ENCODE assay signal across 21 mouse cellular contexts in genomic region chr4:152574266-152574665, GRCm38 (mm10).
DNase-seq lines count a peak whose midpoint lies in the region; ATAC-seq and TF ChIP-seq lines count a peak whose summit lies in the region.
"Had no signal": no experiment of that assay in that cellular context is flagged by ENCODE, and none has a peak within 500 bp of the region (broad histone marks: within the 10 kb centered on the region; RNA-seq: fewer than 3 reads in every experiment).

No protein-coding gene starts in this region.

- DNase-seq in kidney, postnatal 0 days (ENCODE audit: low spot score): no peak
- no peak for DNase-seq in kidney, adult 2 months
- DNase-seq in Patski (ENCODE audit: low read depth, low spot score): no peak
- DNase-seq in B cell, adult 2 months: no peak
- DNase-seq in adrenal gland, postnatal 36 days: no peak
- DNase-seq: adrenal gland, adult 8-10 months; cerebellum, adult 11-12 months; cerebellum, adult 9-10 months; cerebellum, postnatal 25 days; gastrocnemius, postnatal 36 days; heart, adult 11 months; heart, postnatal 10 days; heart, postnatal 4 days had no signal

- no peak overlapping the region for H3K4me2 ChIP-seq in intestine, embryonic 15.5 days (replicated peaks)
- no peak overlapping the region for H3K4me2 ChIP-seq in intestine, postnatal 0 days (replicated peaks; ENCODE audit: low read depth)
- H3K4me2 ChIP-seq in kidney, postnatal 0 days (ENCODE audit: low read length): no peak overlapping the region
- H3K4me2 ChIP-seq: embryonic facial prominence, embryonic 12.5 days; forebrain, embryonic 15.5 days; hindbrain, embryonic 12.5 days had no signal

- H3K4me3 ChIP-seq in intestine, embryonic 15.5 days (replicated peaks): no peak overlapping the region
- H3K4me3 ChIP-seq in intestine, postnatal 0 days (ENCODE audit: low read depth, low read length): no peak overlapping the region
- H3K4me3 ChIP-seq in kidney, postnatal 0 days (replicated peaks; ENCODE audit: low read depth, low read length): no peak overlapping the region
- H3K4me3 ChIP-seq in kidney, adult 2 months (ENCODE audit: insufficient read depth, low read depth, low read length): no peak overlapping the region
- peak overlapping the region; percentile 26; the same call in 1 of the 2 replicates for H3K4me3 ChIP-seq in E14TG2a.4 (replicated peaks; ENCODE audit: low read length)
- H3K4me3 ChIP-seq: embryonic facial prominence, embryonic 12.5 days; forebrain, embryonic 15.5 days; heart, embryonic 10.5 days; hindbrain, embryonic 12.5 days had no signal

- H3K9ac ChIP-seq in intestine, embryonic 15.5 days: no peak overlapping the region
- no peak overlapping the region for H3K9ac ChIP-seq in intestine, postnatal 0 days (ENCODE audit: low read depth, low read length)
- H3K9ac ChIP-seq in kidney, postnatal 0 days (ENCODE audit: low read depth, low read length): no peak overlapping the region
- H3K9ac ChIP-seq: embryonic facial prominence, embryonic 12.5 days; forebrain, embryonic 15.5 days; hindbrain, embryonic 12.5 days had no signal

- POLR2A ChIA-PET in Patski (lab: Charles Lee): no interaction called here

- no peak overlapping the region for H3K27ac ChIP-seq in intestine, embryonic 15.5 days
- H3K27ac ChIP-seq in intestine, postnatal 0 days (ENCODE audit: low read depth, low read length): no peak overlapping the region
- H3K27ac ChIP-seq in kidney, postnatal 0 days: no peak overlapping the region
- H3K27ac ChIP-seq in kidney, adult 2 months (ENCODE audit: insufficient read depth, low read depth, low read length): no peak overlapping the region
- H3K27ac ChIP-seq: embryonic facial prominence, embryonic 12.5 days; forebrain, embryonic 15.5 days; heart, embryonic 10.5 days; hindbrain, embryonic 12.5 days had no signal

- H3K4me1 ChIP-seq in intestine, embryonic 15.5 days (replicated peaks): no peaks in the 10 kb centered on the region
- H3K4me1 ChIP-seq in intestine, postnatal 0 days (replicated peaks; ENCODE audit: control insufficient read depth, insufficient read depth, low read length): no peaks in the 10 kb centered on the region
- no peaks in the 10 kb centered on the region for H3K4me1 ChIP-seq in kidney, postnatal 0 days (replicated peaks; ENCODE audit: insufficient read depth, low read length)
- H3K4me1 ChIP-seq in kidney, adult 2 months (ENCODE audit: control insufficient read depth, insufficient read depth, low read length): no peaks in the 10 kb centered on the region
- H3K4me1 ChIP-seq in E14TG2a.4 (replicated peaks; ENCODE audit: low read depth, low read length): peaks cover 6% of the 10 kb centered on the region
- H3K4me1 ChIP-seq: forebrain, embryonic 15.5 days had no signal

- in situ Hi-C loops in Patski (cut with MboI; ENCODE audit: low pct_unique_long_range_greater_than_20kb): no loop called here

- no peak for TF ChIP-seq POLR2A in kidney, adult 2 months (IDR thresholded peaks at IDR 0.05; ENCODE audit: low read depth, low read length)

- CTCF ChIA-PET in Patski (lab: Charles Lee): no interaction called here

- WGBS in intestine, embryonic 15.5 days: 53% methylated on average over 12 of the region's 12 CpGs
- 44% methylated on average over 12 of the region's 12 CpGs for WGBS in intestine, postnatal 0 days
- WGBS in kidney, postnatal 0 days: 34% methylated on average over 12 of the region's 12 CpGs
- 28% methylated on average over 12 of the region's 12 CpGs for WGBS in kidney, adult 2 months

- H3K36me3 ChIP-seq in intestine, embryonic 15.5 days: no peaks in the 10 kb centered on the region
- no peaks in the 10 kb centered on the region for H3K36me3 ChIP-seq in intestine, postnatal 0 days (ENCODE audit: control insufficient read depth, insufficient read depth)
- no peaks in the 10 kb centered on the region for H3K36me3 ChIP-seq in kidney, postnatal 0 days (ENCODE audit: insufficient read depth, low read length)
- no peaks in the 10 kb centered on the region for H3K36me3 ChIP-seq in kidney, adult 2 months (ENCODE audit: control insufficient read depth, insufficient read depth, low read length)
- H3K36me3 ChIP-seq in E14TG2a.4 (ENCODE audit: insufficient read depth, low read length): no peaks in the 10 kb centered on the region
- H3K36me3 ChIP-seq: embryonic facial prominence, embryonic 12.5 days; forebrain, embryonic 15.5 days; heart, embryonic 10.5 days; hindbrain, embryonic 12.5 days had no signal

- peaks cover 4% of the 10 kb centered on the region; the same call in 1 of the 2 replicates for H3K27me3 ChIP-seq in intestine, embryonic 15.5 days (replicated peaks)
- no peaks in the 10 kb centered on the region for H3K27me3 ChIP-seq in intestine, postnatal 0 days (replicated peaks; ENCODE audit: control insufficient read depth, insufficient read depth, low read length)
- peaks cover 4% of the 10 kb centered on the region; the same call in 1 of the 2 replicates for H3K27me3 ChIP-seq in kidney, postnatal 0 days (ENCODE audit: insufficient read depth, low read length)
- H3K27me3 ChIP-seq in kidney, adult 2 months (replicated peaks; ENCODE audit: control insufficient read depth, insufficient read depth, low read length): no peaks in the 10 kb centered on the region
- H3K27me3 ChIP-seq in E14TG2a.4 (ENCODE audit: insufficient read depth, low read length) (peaks cover 17% of the 10 kb centered on the region), Patski (no peaks in the 10 kb centered on the region)
- H3K27me3 ChIP-seq: forebrain, embryonic 15.5 days had no signal

- no peak for TF ChIP-seq CTCF in intestine, postnatal 0 days (IDR thresholded peaks at IDR 0.05; ENCODE audit: low read depth)
- no peak for TF ChIP-seq CTCF in kidney, postnatal 0 days (IDR thresholded peaks at IDR 0.05; ENCODE audit: low read depth)
- no peak for TF ChIP-seq CTCF in kidney, adult 2 months (conservative IDR thresholded peaks at IDR 0.05; ENCODE audit: insufficient read depth, insufficient read length, low read depth, low read length)
- TF ChIP-seq CTCF in E14TG2a.4 (conservative IDR thresholded peaks at IDR 0.05; ENCODE audit: low read length) (no peak), Patski (IDR thresholded peaks at IDR 0.05) (no peak)

- peak; percentile 49 for ATAC-seq in intestine, embryonic 15.5 days
- ATAC-seq in intestine, postnatal 0 days: no peak; the same call in 1 of the 2 replicates
- peak; percentile 70 for ATAC-seq in kidney, postnatal 0 days (replicated peaks; ENCODE audit: low FRiP score, low read depth)
- ATAC-seq in Patski: peak; percentile 85
- ATAC-seq: forebrain, embryonic 15.5 days; hindbrain, embryonic 16.5 days had no signal

- H3K9me3 ChIP-seq in intestine, embryonic 15.5 days: no peaks in the 10 kb centered on the region
- H3K9me3 ChIP-seq in intestine, postnatal 0 days (ENCODE audit: control insufficient read depth): no peaks in the 10 kb centered on the region
- no peaks in the 10 kb centered on the region for H3K9me3 ChIP-seq in kidney, postnatal 0 days (replicated peaks; ENCODE audit: low read length)
- H3K9me3 ChIP-seq in E14TG2a.4 (ENCODE audit: low read length): no peaks in the 10 kb centered on the region
- H3K9me3 ChIP-seq: embryonic facial prominence, embryonic 12.5 days; forebrain, embryonic 15.5 days; heart, embryonic 10.5 days; hindbrain, embryonic 12.5 days had no signal
